Mouse (Mus musculus): Measurements from ENCODE around the gene Ppdpf. TPM values are rescaled to one million over a fixed set of nuclear protein-coding genes. Genes with fewer than 3 reads are reported as not detected.

Gene Ppdpf
- polyA plus RNA-seq, 1 experiment: 172 TPM

Other genes with a start within 250 kb of the Ppdpf start
- 4.1 and 8.3 TPM in 2 replicates for gene Nkain4, start 232.5 kb upstream of the Ppdpf start, polyA plus RNA-seq (2012; rRNA removed)
- gene Arfgap1, start 220.0 kb upstream of the Ppdpf start, polyA plus RNA-seq (2012; rRNA removed): 41.1 and 48.9 TPM in 2 replicates
- 1.8 and 2.3 TPM in 2 replicates for gene Col20a1, start 200.7 kb upstream of the Ppdpf start, polyA plus RNA-seq (2012; rRNA removed)
- gene Chrna4, start 143.7 kb upstream of the Ppdpf start, polyA plus RNA-seq (2012; rRNA removed): 0.05 and 0.08 TPM in 2 replicates
- 0.37 and 0.43 TPM in 2 replicates for gene Kcnq2, start 51.9 kb upstream of the Ppdpf start, polyA plus RNA-seq (2012; rRNA removed)
- gene Eef1a2, start 30.2 kb upstream of the Ppdpf start, polyA plus RNA-seq (2012; rRNA removed): 3.4 and 3.9 TPM in 2 replicates
- 23.9 and 28.2 TPM in 2 replicates for gene Ptk6, start 15.5 kb downstream of the Ppdpf start, polyA plus RNA-seq (2012; rRNA removed)
- 0.87 and 1.3 TPM in 2 replicates for gene Srms, start 25.9 kb downstream of the Ppdpf start, polyA plus RNA-seq (2012; rRNA removed)
- gene Fndc11, start 32.8 kb downstream of the Ppdpf start, polyA plus RNA-seq (2012; rRNA removed): 0.32 and 0.77 TPM in 2 replicates
- 24.7 and 67.9 TPM in 2 replicates for gene Helz2, start 54.8 kb downstream of the Ppdpf start, polyA plus RNA-seq (2012; rRNA removed)
- gene Gmeb2, start 100.8 kb downstream of the Ppdpf start, polyA plus RNA-seq (2012; rRNA removed): 17.5 and 24.8 TPM in 2 replicates
- 2.8 and 4.3 TPM in 2 replicates for gene Stmn3, start 127.3 kb downstream of the Ppdpf start, polyA plus RNA-seq (2012; rRNA removed)
- gene Rtel1, start 132.5 kb downstream of the Ppdpf start, polyA plus RNA-seq (2012; rRNA removed): 39.6 and 46.1 TPM in 2 replicates
- gene Zgpat, start 177.7 kb downstream of the Ppdpf start, polyA plus RNA-seq (2012; rRNA removed): 16.7 and 26.7 TPM in 2 replicates
- 29.3 and 29.6 TPM in 2 replicates for gene Arfrp1, start 178.2 kb downstream of the Ppdpf start, polyA plus RNA-seq (2012; rRNA removed)
- 37.6 and 48.7 TPM in 2 replicates for gene Lime1, start 192.8 kb downstream of the Ppdpf start, polyA plus RNA-seq (2012; rRNA removed)

Data from large intestine, adult 2 months (tissue).